In the genomic region with DNA sequence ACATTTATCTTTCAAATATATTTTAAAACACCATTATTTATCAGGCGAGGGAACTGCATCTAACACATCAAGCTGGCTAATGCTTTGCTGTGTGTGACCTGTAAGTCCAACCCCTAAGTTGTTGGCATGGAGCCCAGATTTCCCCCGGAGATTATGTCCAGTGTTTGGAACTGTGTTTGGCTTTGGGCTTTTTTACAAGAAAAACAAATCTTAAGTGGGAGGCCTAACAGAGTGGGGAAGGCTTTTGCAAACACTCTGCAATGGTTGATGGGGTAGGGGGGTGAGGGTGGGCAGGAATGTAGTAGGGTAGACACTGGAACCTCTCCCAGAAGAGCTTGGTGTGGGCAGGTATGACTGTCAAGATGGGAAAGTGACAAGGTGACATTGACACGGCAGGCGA, we compare ENCODE assay signal across 9 mouse cellular contexts.
DNase-seq lines count a peak whose midpoint lies in the region; ATAC-seq and TF ChIP-seq lines count a peak whose summit lies in the region.
"Had no signal": no experiment of that assay in that cellular context is flagged by ENCODE, and none has a peak within 500 bp of the region (broad histone marks: within the 10 kb centered on the region; RNA-seq: fewer than 3 reads in every experiment).

No protein-coding gene starts in this region.

- no peak for ATAC-seq in heart, embryonic 11.5 days (replicated peaks; ENCODE audit: insufficient number of reproducible peaks, low FRiP score, low TSS enrichment)
- peak; percentile 81 for ATAC-seq in lung, embryonic 14.5 days (ENCODE audit: insufficient read depth)

- no peaks in the 10 kb centered on the region for H3K4me1 ChIP-seq in heart, embryonic 11.5 days (ENCODE audit: control insufficient read depth, insufficient read depth, low read length)
- peaks cover 12% of the 10 kb centered on the region; the same call in 1 of the 2 replicates for H3K4me1 ChIP-seq in lung, embryonic 14.5 days (ENCODE audit: insufficient read depth)

- H3K36me3 ChIP-seq in heart, embryonic 11.5 days (ENCODE audit: control insufficient read depth, insufficient read depth, low read length): no peaks in the 10 kb centered on the region
- peaks cover 25% of the 10 kb centered on the region; the same call in 1 of the 2 replicates for H3K36me3 ChIP-seq in lung, embryonic 14.5 days (ENCODE audit: insufficient read depth)

- H3K9ac ChIP-seq in heart, embryonic 11.5 days (ENCODE audit: low read depth, low read length): no peak overlapping the region
- no peak overlapping the region for H3K9ac ChIP-seq in lung, embryonic 14.5 days
- H3K9ac ChIP-seq: liver, embryonic 14.5 days had no signal

- no peak overlapping the region for H3K4me3 ChIP-seq in heart, embryonic 11.5 days (ENCODE audit: low read depth, low read length)
- H3K4me3 ChIP-seq in lung, embryonic 14.5 days (ENCODE audit: low read depth, low read length): no peak overlapping the region

- 54% methylated on average over 4 of the region's 4 CpGs for WGBS in heart, embryonic 11.5 days (ENCODE audit: insufficient replicate concordance)
- 17% methylated on average over 4 of the region's 4 CpGs for WGBS in lung, embryonic 14.5 days

- intact Hi-C loops in heart, postnatal 10 days (cut with DNase I): no loop called here
- intact Hi-C loops in heart, postnatal 25 days (cut with DNase I): no loop called here

- no peak overlapping the region for H3K27ac ChIP-seq in heart, embryonic 11.5 days (ENCODE audit: low read depth, low read length)
- H3K27ac ChIP-seq in lung, embryonic 14.5 days (ENCODE audit: low read depth): peak overlapping the region; percentile 48; the same call in 1 of the 2 replicates
- H3K27ac ChIP-seq: liver, embryonic 14.5 days had no signal

- H3K9me3 ChIP-seq in heart, embryonic 11.5 days (replicated peaks; ENCODE audit: control insufficient read depth, low read length): no peaks in the 10 kb centered on the region
- no peaks in the 10 kb centered on the region for H3K9me3 ChIP-seq in lung, embryonic 14.5 days (ENCODE audit: low read depth, low read length)

- no peaks in the 10 kb centered on the region for H3K27me3 ChIP-seq in heart, embryonic 11.5 days (ENCODE audit: control insufficient read depth, insufficient read depth, low read length)
- no peaks in the 10 kb centered on the region for H3K27me3 ChIP-seq in lung, embryonic 14.5 days (ENCODE audit: insufficient read depth, low read length)

- no peak for TF ChIP-seq CTCF in lung, embryonic 14.5 days (IDR thresholded peaks at IDR 0.05; ENCODE audit: low read depth)

- H3K4me2 ChIP-seq in heart, embryonic 11.5 days: no peak overlapping the region
- no peak overlapping the region for H3K4me2 ChIP-seq in lung, embryonic 14.5 days

- peak; percentile 4 to 12 for DNase-seq in heart, postnatal 10 days
- peak; percentile 57 for DNase-seq in adrenal gland, postnatal 14 days
- DNase-seq in gastrocnemius, postnatal 4 days (ENCODE audit: low spot score in 2 of 2): peak; percentile 42 to 68
- DNase-seq in lung, embryonic 14.5 days: peak; percentile 93
- no peak for DNase-seq in thymus, postnatal 25 days
- no peak for DNase-seq in heart, adult 11 months
- DNase-seq in heart, postnatal 25 days (ENCODE audit: low spot score): no peak

Comparison
In these comparisons a context has a peak if more than half of its experiments do, and no peak if none do; other contexts are left out.
1. DNase-seq: peak in heart, postnatal 10 days (2 of 2), adrenal gland, postnatal 14 days (single experiment), gastrocnemius, postnatal 4 days (2 of 2) and lung, embryonic 14.5 days (single experiment); none in thymus, postnatal 25 days (single experiment), heart, adult 11 months (single experiment) and heart, postnatal 25 days (single experiment).